Mouse (Mus musculus): ENCODE data around the gene C130026I21Rik.
"Not testable (repeated sequence)": the region's sequence is repeated elsewhere in the genome, so short reads cannot be mapped to it uniquely, and the experiment has no call there.

DNA sequence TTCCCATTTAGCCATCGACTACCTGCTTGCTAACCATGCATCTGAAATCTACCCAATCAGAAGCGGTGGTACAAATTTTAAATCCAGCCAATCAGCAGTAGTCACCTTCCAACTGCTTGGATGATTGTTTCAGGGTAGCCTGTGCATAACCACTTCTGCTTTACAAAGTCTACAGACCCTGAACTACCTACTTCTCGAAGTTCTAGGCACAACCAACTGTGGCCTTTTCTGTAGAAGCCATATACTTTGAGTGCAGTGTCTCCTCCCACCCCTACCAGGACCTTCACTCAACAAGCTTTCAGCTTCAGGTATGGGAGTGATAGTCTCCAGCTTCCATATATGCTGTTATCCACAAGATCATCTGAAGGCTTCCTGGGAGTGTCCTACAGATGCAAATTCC is 178.2 kb downstream of the C130026I21Rik start:
- not testable (repeated sequence) for TF ChIP-seq CTCF, EP300 (IDR thresholded peaks at IDR 0.05; ENCODE audit: low read depth)
